Mouse (Mus musculus): ENCODE measurements around the gene Mrtfb.

DNA sequence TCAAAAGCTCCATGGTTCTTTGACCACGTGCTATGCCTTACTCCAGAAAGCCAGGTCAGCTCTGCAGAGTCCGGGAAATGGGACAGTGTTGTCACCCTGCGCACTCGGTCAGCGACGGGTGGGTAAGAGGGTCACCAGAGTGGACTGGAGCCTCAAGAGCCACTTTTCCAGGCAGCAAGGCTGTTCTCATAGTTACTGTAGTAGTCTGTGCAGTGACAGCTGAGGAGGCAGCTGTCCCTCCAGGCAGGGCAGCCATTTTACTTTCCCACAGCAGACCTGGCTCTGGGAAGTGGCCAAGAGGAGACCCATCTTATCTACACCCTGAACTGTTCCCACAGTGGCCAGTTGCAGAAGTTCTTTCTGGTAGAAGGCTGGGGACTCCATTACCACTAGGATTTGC, 159.2 kb downstream of the Mrtfb start:
- TF ChIP-seq CTCF (IDR thresholded peaks at IDR 0.05; ENCODE audit: extremely low read depth, insufficient read depth, low read length): no peak
- no peak for TF ChIP-seq POLR2A (IDR thresholded peaks at IDR 0.05; ENCODE audit: extremely low read depth, insufficient read depth, low read length)

Data from cortical plate, adult 2 months (tissue).